Mouse (Mus musculus) heart, adult 10 weeks (tissue): Measurements from ENCODE around the gene Klf8. TPM values are rescaled to one million over a fixed set of nuclear protein-coding genes. Genes with fewer than 3 reads are reported as not detected.

Source experiments
- polyA plus RNA-seq: library from polyadenylated mRNA; stranded (reverse); fragments of 350-450 nt; fragmentation: Illumina TruSeq; extraction: RNeasy Lipid Tissue Mini Kit (QIAGEN cat#74804); gene quantifications from one replicate; pipeline ENCODE4 v1.2.3, GENCODE M21; 2014; ENCODE audit warnings: low read depth, low replicate concordance

Klf8 gene
- 0.37 TPM for polyA plus RNA-seq

GRCm38 (mm10) chrX:153237304-153237919 is at the start of gene Klf8:
Klf8 (plus strand) TSS chrX:153237466.

Other genes starting within 250 kb of the Klf8 start
- not detected for gene Usp51, start 231.0 kb upstream of the Klf8 start, polyA plus RNA-seq
- 12.0 TPM for gene Mageh1, start 199.9 kb upstream of the Klf8 start, polyA plus RNA-seq
- not detected for gene Foxr2, start 118.7 kb upstream of the Klf8 start, polyA plus RNA-seq
- gene Rragb, start 97.5 kb upstream of the Klf8 start, polyA plus RNA-seq, result 5.0 TPM